In genomic region chr3:103913451-103913961, GRCm38 (mm10) we compare ENCODE assay signal across 8 mouse cellular contexts. TPM values are rescaled to one million over a fixed set of nuclear protein-coding genes. Genes with fewer than 3 reads are reported as not detected.
DNase-seq lines count a peak whose midpoint lies in the region; ATAC-seq and TF ChIP-seq lines count a peak whose summit lies in the region.

No protein-coding gene starts in this region.

- TF ChIP-seq CTCF in kidney, postnatal 0 days (IDR thresholded peaks at IDR 0.05; ENCODE audit: low read depth), result no peak

- WGBS in forebrain, embryonic 10.5 days, result 10% methylated on average over 11 of the region's 11 CpGs
- WGBS in kidney, postnatal 0 days, result 3% methylated on average over 11 of the region's 11 CpGs

- H3K36me3 ChIP-seq in forebrain, embryonic 10.5 days (replicated peaks), result no peaks in the 10 kb centered on the region
- no peaks in the 10 kb centered on the region for H3K36me3 ChIP-seq in kidney, postnatal 0 days (ENCODE audit: insufficient read depth, low read length)

- peak; percentile 8; the same call in 1 of the 2 replicates for ATAC-seq in kidney, postnatal 0 days (replicated peaks; ENCODE audit: low FRiP score, low read depth)
- peak; percentile 29 for ATAC-seq in megakaryocyte progenitor cell, adult 5-6 weeks (replicated peaks; ENCODE audit: poor library complexity)

- peak overlapping the region; percentile 96 for H3K27ac ChIP-seq in forebrain, embryonic 10.5 days
- peak overlapping the region; percentile 91 for H3K27ac ChIP-seq in kidney, postnatal 0 days

- H3K9ac ChIP-seq in kidney, postnatal 0 days (ENCODE audit: low read depth, low read length), result peak overlapping the region; percentile 54

- peak; percentile 11 for DNase-seq in left cerebral cortex, postnatal 4 days
- no peak for DNase-seq in left cerebral cortex, adult 18-20 months (ENCODE audit: low spot score in 2 of 2)
- peak; percentile 64 for DNase-seq in ZHBTc4 (ENCODE audit: low read depth, low spot score)
- peak; percentile 38 for DNase-seq in forebrain, embryonic 10.5 days (ENCODE audit: extremely low spot score, low spot score)
- DNase-seq in kidney, postnatal 0 days (ENCODE audit: low spot score), result peak; percentile 16
- DNase-seq in layer of hippocampus, adult 9-10 months (ENCODE audit: low spot score), result no peak
- no peak for DNase-seq in frontal cortex, postnatal 25 days (ENCODE audit: low spot score in 2 of 2)

- peak overlapping the region; percentile 91 for H3K4me3 ChIP-seq in forebrain, embryonic 10.5 days
- H3K4me3 ChIP-seq in kidney, postnatal 0 days (replicated peaks; ENCODE audit: low read depth, low read length), result peak overlapping the region; percentile 95

- no peaks in the 10 kb centered on the region for H3K27me3 ChIP-seq in forebrain, embryonic 10.5 days (ENCODE audit: poor library complexity, severe bottlenecking)
- no peaks in the 10 kb centered on the region for H3K27me3 ChIP-seq in kidney, postnatal 0 days (ENCODE audit: insufficient read depth, low read length)

- intact Hi-C loops in left cerebral cortex, postnatal 4 days (cut with DNase I), result no loop called here

- peaks cover 24% of the 10 kb centered on the region for H3K4me1 ChIP-seq in forebrain, embryonic 10.5 days
- 0 out of 2 replicates have a peak, but pooled peaks cover 4% of the 10 kb centered on the region for H3K4me1 ChIP-seq in kidney, postnatal 0 days (replicated peaks; ENCODE audit: insufficient read depth, low read length)

- no peaks in the 10 kb centered on the region for H3K9me3 ChIP-seq in forebrain, embryonic 10.5 days
- no peaks in the 10 kb centered on the region for H3K9me3 ChIP-seq in kidney, postnatal 0 days (replicated peaks; ENCODE audit: low read length)

- peak overlapping the region; percentile 74 for H3K4me2 ChIP-seq in kidney, postnatal 0 days (ENCODE audit: low read length)

RNA-seq across cellular contexts. Expression of gene Rsbn1, which starts 0.4 kb away (rescaled TPM):
- total RNA-seq in left cerebral cortex, postnatal 4 days (2021), result 10 to 100 TPM; 27.0 to 29.2 TPM
- 10 to 100 TPM; 25.5 to 28.7 TPM for total RNA-seq in left cerebral cortex, adult 18-20 months (2021)
- polyA plus RNA-seq in forebrain, embryonic 10.5 days (2016; fragmentation: Nextera tagmentation; extraction: Ambion mirVana), result 11.6 and 14.1 TPM in 2 replicates
- polyA plus RNA-seq in kidney, postnatal 0 days (2015; fragmentation: Nextera tagmentation; extraction: Ambion mirVana), result 10.8 and 11.4 TPM in 2 replicates
- 56.7 and 62.2 TPM in 2 replicates for total RNA-seq in megakaryocyte progenitor cell, adult 5-6 weeks (2015)
- 52.8 and 57.6 TPM in 2 replicates for total RNA-seq in megakaryocyte progenitor cell, adult 5-6 weeks (2017)

RNA-seq across cellular contexts. Expression of gene Ptpn22, which starts 53.9 kb away (rescaled TPM):
- total RNA-seq in left cerebral cortex, postnatal 4 days (2021), result under 1 TPM; 0.32 to 0.64 TPM
- 1 to 10 TPM; 1.0 to 1.3 TPM for total RNA-seq in left cerebral cortex, adult 18-20 months (2021)
- 0.37 TPM in 2 replicates for polyA plus RNA-seq in forebrain, embryonic 10.5 days (2016; fragmentation: Nextera tagmentation; extraction: Ambion mirVana)
- polyA plus RNA-seq in kidney, postnatal 0 days (2015; fragmentation: Nextera tagmentation; extraction: Ambion mirVana), result 0.57 and 0.79 TPM in 2 replicates
- 78.1 and 81.2 TPM in 2 replicates for total RNA-seq in megakaryocyte progenitor cell, adult 5-6 weeks (2015)
- 45.3 and 57.6 TPM in 2 replicates for total RNA-seq in megakaryocyte progenitor cell, adult 5-6 weeks (2017)

RNA-seq across cellular contexts. Expression of gene Phtf1, which starts 54.4 kb away (rescaled TPM):
- 10 to 100 TPM; 30.6 to 35.2 TPM for total RNA-seq in left cerebral cortex, postnatal 4 days (2021)
- total RNA-seq in left cerebral cortex, adult 18-20 months (2021), result 10 to 100 TPM; 44.6 to 49.2 TPM
- polyA plus RNA-seq in forebrain, embryonic 10.5 days (2016; fragmentation: Nextera tagmentation; extraction: Ambion mirVana), result 32.6 and 33.4 TPM in 2 replicates
- 21.8 TPM in 2 replicates for polyA plus RNA-seq in kidney, postnatal 0 days (2015; fragmentation: Nextera tagmentation; extraction: Ambion mirVana)
- total RNA-seq in megakaryocyte progenitor cell, adult 5-6 weeks (2015), result 18.8 and 20.3 TPM in 2 replicates
- 27.3 and 32.7 TPM in 2 replicates for total RNA-seq in megakaryocyte progenitor cell, adult 5-6 weeks (2017)

Comparison
In these comparisons a context has a peak if more than half of its experiments do, and no peak if none do; other contexts are left out.
1. DNase-seq: peak in left cerebral cortex, postnatal 4 days (single experiment), ZHBTc4 (single experiment), forebrain, embryonic 10.5 days (single experiment) and kidney, postnatal 0 days (single experiment); none in left cerebral cortex, adult 18-20 months (0 of 2), layer of hippocampus, adult 9-10 months (single experiment) and frontal cortex, postnatal 25 days (0 of 2).
2. RNA of gene Ptpn22, which starts 53.9 kb away (total RNA-seq): 45.3 to 81.2 TPM in megakaryocyte progenitor cell, adult 5-6 weeks; 1.0 to 1.3 TPM in left cerebral cortex, adult 18-20 months and 0.32 to 0.64 TPM in left cerebral cortex, postnatal 4 days; every median in the first group is over 10 times any median in the second.